Mouse (Mus musculus): ENCODE measurements around the gene Unc119b. TPM values are rescaled to one million over a fixed set of nuclear protein-coding genes. Genes with fewer than 3 reads are reported as not detected.
A peak's percentile ranks its signal among the peaks of the same experiment; 100 is the strongest.

Unc119b gene
- total RNA-seq, 2 experiments from 2014 or later = 25.2 to 31.0 TPM

DNA sequence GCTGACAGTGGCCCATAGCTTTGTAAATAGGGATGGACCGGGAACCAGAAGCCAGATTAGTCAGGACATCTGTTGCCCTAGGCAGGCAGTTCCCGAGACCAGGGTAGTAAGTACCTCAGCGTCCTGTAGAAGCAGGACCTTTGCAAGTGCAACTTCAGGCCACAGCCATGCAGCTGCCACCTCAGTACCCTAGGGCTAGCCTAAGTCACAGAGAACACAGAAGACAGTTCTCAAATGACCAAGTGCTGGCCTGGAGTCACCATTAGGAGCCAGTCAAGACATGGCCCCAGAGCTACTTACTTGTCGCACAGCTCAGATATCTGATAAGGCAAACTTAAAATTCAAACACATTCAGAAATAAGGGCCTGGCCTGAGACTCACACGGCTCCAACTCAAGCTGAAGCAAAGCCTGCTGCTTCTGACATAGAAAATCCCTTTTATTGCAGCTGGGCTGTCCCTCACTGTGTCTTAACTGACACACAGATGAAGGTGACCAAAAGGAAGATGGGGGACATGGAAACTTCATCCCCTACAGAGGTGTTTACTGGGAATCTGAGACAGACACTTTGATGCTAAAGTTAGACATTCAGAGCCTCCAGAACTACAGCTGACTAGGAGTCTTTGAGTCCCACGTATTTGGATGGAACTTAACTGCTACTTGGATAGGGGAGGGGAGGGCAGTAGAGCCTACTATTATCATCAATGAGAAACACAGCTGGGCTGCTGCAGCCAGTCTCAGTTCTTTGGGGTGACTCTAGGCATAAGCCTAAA lies 11.4 kb upstream of the Unc119b start:
- Histone ChIP-seq H3K4me3 (no peak overlapping the region), H3K27ac (peak overlapping the region; percentile 20; the same call in 1 of the 2 replicates)
- intact Hi-C loops (cut with DNase I) = no loop called here
- no peak for DNase-seq (ENCODE audit: extremely low spot score in 1 of 2, low spot score in 2 of 2)
- TF ChIP-seq CTCF (IDR thresholded peaks at IDR 0.05) = no peak

DNA sequence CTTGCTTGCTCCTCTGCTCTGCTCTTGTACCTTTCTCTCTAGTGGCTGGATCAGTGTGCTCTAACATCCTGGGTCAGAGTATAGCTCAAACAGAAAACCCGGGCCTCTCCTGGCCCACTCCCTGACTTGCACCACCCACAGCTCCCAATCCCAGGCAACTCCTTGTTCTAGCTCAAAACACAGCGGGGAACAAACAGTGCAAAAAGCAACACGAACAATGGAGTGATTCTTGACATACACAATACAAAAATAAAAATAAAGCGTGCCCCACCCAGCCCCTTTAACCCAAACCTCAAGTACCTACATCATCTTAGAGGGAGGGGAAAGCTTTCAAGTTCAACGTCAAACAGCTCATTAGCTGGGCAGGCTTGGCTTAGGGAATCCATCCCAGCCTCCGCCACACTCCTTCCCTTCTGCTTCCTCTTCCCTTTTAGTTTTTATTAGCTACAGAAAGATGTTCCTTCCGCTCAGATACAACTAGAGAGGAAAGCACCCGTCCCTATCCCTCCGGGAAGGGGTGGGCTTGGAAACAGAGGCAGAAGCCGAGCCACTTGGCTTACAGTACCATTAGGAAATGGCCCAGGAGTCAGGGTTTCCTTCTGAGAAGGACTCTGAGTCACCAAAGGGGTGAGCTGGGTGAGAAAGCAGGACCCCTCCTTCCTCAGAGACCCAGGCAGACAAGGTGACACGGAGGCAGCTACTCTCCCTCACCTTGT lies 10.6 kb upstream of the Unc119b start:
- H3K27ac ChIP-seq = peak overlapping the region; percentile 16; the same call in 1 of the 2 replicates
- intact Hi-C loops (cut with DNase I) = no loop called here
- H3K4me3 ChIP-seq = no peak overlapping the region
- no peak for TF ChIP-seq CTCF (IDR thresholded peaks at IDR 0.05)
- DNase-seq (ENCODE audit: extremely low spot score in 1 of 2, low spot score in 2 of 2) = no peak

DNA sequence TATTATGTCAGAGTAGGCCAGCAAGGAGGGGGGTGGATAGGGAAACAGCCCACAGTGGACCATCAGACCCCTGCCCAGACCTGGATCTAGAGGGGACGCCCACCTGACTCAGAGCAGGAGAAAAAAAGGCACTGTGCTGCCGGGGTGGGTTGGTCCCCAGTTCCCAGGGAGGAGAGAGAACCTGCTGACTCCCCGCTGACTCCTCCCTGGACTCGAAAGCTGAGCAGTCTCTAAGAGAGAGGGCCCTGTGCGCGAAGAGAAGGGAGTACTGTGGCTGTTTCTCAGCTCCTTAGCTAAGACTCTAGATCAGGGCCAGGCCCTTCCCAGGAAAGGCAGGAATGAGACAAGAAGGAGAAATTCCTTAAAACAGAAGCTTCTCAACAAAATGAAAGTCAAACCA lies 9.7 kb upstream of the Unc119b start:
- no peak for TF ChIP-seq CTCF (IDR thresholded peaks at IDR 0.05)
- Histone ChIP-seq H3K27ac (no peak overlapping the region), H3K4me3 (no peak overlapping the region)
- no peak for DNase-seq (ENCODE audit: extremely low spot score in 1 of 2, low spot score in 2 of 2)
- intact Hi-C loops (cut with DNase I) = no loop called here

DNA sequence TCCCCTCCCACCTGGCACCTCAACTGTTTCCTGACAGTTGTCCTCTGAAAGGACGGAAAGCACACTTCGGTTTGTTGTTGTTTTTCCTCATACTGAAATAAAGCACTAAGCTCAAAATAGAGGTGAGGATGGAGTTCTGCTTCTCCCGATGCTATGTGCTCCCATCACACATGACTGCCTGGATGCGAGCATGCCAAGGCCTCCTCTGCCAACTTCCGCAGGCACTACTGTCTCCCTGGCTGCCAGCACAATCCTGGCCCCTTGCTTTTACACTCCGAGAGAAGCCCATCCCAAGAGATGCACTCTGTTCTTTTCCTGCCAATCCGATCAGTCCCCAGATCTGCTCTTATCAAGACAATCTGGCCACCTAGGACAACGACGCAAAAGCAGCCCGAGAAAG lies 8.8 kb upstream of the Unc119b start:
- DNase-seq (ENCODE audit: extremely low spot score in 1 of 2, low spot score in 2 of 2) = no peak
- Histone ChIP-seq H3K27ac (no peak overlapping the region), H3K4me3 (no peak overlapping the region)
- TF ChIP-seq CTCF (IDR thresholded peaks at IDR 0.05) = no peak
- intact Hi-C loops (cut with DNase I) = no loop called here

GRCm38 (mm10) chr5:115142166-115142697 lies 7.5 kb upstream of the Unc119b start:
- TF ChIP-seq CTCF (IDR thresholded peaks at IDR 0.05) = no peak
- DNase-seq (ENCODE audit: extremely low spot score in 1 of 2, low spot score in 2 of 2) = no peak
- intact Hi-C loops (cut with DNase I) = no loop called here
- Histone ChIP-seq H3K4me3 (no peak overlapping the region), H3K27ac (no peak overlapping the region)

- no peak overlapping the region for H3K4me3 ChIP-seq
- DNase-seq (ENCODE audit: extremely low spot score in 1 of 2, low spot score in 2 of 2) = no peak
- no peak overlapping the region for H3K27ac ChIP-seq
- intact Hi-C loops (cut with DNase I) = no loop called here
- TF ChIP-seq CTCF (IDR thresholded peaks at IDR 0.05) = no peak
Observed at GRCm38 (mm10) chr5:115140726-115141125, 6.0 kb upstream of the Unc119b start.

DNA sequence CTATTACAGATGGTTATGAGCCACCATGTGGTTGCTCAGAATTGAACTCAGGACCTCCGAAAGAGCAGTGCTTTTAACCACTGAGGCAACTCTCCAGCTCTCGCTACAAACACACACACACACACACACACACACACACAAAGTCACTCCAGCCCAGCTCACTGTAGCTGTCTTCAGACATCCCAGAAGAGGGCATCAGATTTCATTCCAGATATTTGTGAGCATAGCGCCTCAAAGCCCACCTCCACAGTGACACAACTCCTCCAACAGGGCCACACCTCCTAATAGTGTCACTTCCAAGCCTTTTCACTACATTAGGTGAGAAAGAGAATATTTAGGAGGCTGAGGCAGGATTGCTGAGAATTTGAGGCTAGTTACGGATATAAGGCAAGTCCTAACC lies 4.3 kb upstream of the Unc119b start:
- H3K4me3 ChIP-seq = no peak overlapping the region
- no peak for TF ChIP-seq CTCF (IDR thresholded peaks at IDR 0.05)
- no peak for DNase-seq (ENCODE audit: extremely low spot score in 1 of 2, low spot score in 2 of 2)
- no peak overlapping the region for H3K27ac ChIP-seq
- intact Hi-C loops (cut with DNase I) = no loop called here

DNA sequence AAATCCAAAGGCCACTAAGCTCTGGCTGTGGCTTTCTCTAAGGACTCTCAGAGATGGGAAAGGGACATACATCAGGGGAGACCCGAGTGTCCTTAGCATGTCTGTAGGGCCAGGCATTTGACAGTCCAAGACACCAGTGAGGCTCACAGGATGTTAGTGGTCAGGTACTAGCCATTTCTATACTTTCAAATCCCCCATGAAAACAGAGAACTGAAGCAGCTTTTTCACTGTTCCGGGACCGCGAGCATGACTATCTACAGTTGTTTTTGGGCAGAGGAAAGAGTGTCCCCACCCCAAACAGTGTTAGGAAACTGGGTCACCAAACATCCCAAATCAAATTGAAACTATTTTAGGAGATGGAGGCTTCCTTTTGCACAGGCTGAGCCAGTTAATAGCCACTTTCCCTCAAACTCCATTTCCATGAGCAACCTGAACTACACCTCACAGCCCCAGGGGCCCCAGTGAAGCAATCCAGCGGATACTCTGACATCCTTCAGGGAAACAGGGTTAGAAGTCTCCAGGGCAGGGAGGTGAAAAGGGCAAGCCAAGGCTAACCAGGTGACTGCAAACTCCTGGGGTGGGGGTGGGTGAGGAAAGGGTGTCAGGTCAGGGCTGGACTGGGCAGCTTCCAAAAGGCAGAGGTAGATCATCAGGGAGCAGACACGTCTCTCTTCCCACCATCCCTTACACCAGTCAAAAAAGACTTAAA lies 1.3 kb downstream of the Unc119b start:
- DNase-seq (ENCODE audit: extremely low spot score in 1 of 2, low spot score in 2 of 2) = no peak
- no peak overlapping the region for H3K27ac ChIP-seq
- intact Hi-C loops (cut with DNase I) = loop anchor here (2.0 kb wide), 2 partner anchors 23 to 103 kb away; no protein-coding TSS in a partner anchor

DNA sequence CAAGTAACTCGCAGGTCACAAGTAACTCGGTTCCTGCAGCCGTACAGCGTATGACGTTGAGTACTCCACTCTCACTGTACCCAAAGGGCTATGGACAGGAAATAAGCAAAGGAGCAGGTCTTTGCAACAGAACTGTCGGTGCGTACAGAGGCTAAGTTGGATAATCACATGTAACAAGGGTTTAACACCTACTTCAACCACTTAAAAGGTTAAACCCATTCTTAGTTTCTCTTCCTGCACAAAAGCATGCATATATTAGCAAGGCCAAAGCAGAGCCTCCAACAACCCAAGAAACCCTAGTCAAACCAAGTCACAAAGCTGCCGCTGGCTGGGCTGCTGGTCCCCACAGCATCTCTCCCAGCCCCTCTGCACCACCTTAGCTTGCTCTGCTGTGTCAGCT lies 2.3 kb downstream of the Unc119b start:
- DNase-seq (ENCODE audit: extremely low spot score in 1 of 2, low spot score in 2 of 2) = no peak
- Histone ChIP-seq H3K27ac (no peak overlapping the region), H3K4me3 (no peak overlapping the region)
- no peak for TF ChIP-seq CTCF (IDR thresholded peaks at IDR 0.05)
- intact Hi-C loops (cut with DNase I) = loop anchor here (2.0 kb wide), 1 partner anchor 104 kb away; no protein-coding TSS in a partner anchor

More for the DNA sequence above, 1.3 kb downstream of the Unc119b start:
- peak overlapping the region; percentile 90 for H3K4me3 ChIP-seq
- no peak for TF ChIP-seq CTCF (IDR thresholded peaks at IDR 0.05)

DNA sequence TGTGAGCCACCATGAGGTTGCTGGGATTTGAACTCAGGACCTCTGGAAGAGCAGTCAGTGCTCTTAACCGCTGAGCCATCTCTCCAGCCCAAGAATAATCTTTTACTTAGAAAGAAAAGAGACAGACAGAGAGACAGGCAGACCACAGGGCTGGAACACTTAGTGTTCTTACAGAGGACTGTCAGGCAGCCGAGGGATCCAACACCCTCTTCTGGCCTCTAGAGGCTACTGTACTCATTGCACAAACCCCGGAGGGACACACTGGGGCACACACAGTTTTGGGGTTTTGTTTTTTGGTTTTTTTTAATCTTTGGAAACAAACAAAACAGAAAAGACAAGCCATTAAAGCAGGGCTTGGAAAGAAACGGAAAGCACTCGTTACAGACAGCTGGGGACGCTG lies 5.4 kb downstream of the Unc119b start:
- no peak for DNase-seq (ENCODE audit: extremely low spot score in 1 of 2, low spot score in 2 of 2)
- intact Hi-C loops (cut with DNase I) = no loop called here
- no peak overlapping the region for H3K27ac ChIP-seq
- TF ChIP-seq CTCF (IDR thresholded peaks at IDR 0.05) = peak; percentile 33
- no peak overlapping the region for H3K4me3 ChIP-seq

- DNase-seq (ENCODE audit: extremely low spot score in 1 of 2, low spot score in 2 of 2) = no peak
- intact Hi-C loops (cut with DNase I) = no loop called here
- no peak overlapping the region for H3K4me3 ChIP-seq
- TF ChIP-seq CTCF (IDR thresholded peaks at IDR 0.05) = no peak
- H3K27ac ChIP-seq = no peak overlapping the region
Observed at GRCm38 (mm10) chr5:115127421-115128179, 7.2 kb downstream of the Unc119b start.

All from left cerebral cortex, adult 2 months (tissue).